Mouse (Mus musculus): ENCODE measurements around the gene Ect2. TPM values are rescaled to one million over a fixed set of nuclear protein-coding genes. Genes with fewer than 3 reads are reported as not detected.

The Ect2 gene
- polyA plus RNA-seq (2015; fragmentation: Nextera tagmentation; extraction: Ambion mirVana), result 36.8 and 38.4 TPM in 2 replicates

- Histone ChIP-seq H3K27ac (ENCODE audit: low read length) (peak within 1 kb of the TSS; percentile 93), H3K9ac (ENCODE audit: low read length) (peak within 1 kb of the TSS; percentile 86), H3K36me3 (ENCODE audit: control insufficient read depth, insufficient read depth) (0 out of 2 replicates have a peak, but pooled peaks cover 4% of the 10 kb centered on the region), H3K4me3 (ENCODE audit: low read length) (peak within 1 kb of the TSS; percentile 92), H3K4me1 (ENCODE audit: control insufficient read depth, insufficient read depth, low read length) (peaks cover 24% of the 10 kb centered on the region), H3K4me2 (ENCODE audit: low read depth, low read length) (peak within 1 kb of the TSS; percentile 72), H3K27me3 (ENCODE audit: control insufficient read depth, insufficient read depth, low read length) (no peaks in the 10 kb centered on the region), H3K9me3 (replicated peaks; ENCODE audit: control insufficient read depth, low read length) (no peaks in the 10 kb centered on the region)
- WGBS, result under 1% methylated on average over 37 of the region's 37 CpGs
- ATAC-seq (replicated peaks; ENCODE audit: extremely low read depth, insufficient read depth, low FRiP score), result peak; percentile 96
These were observed at the start of gene Ect2 for GRCm38 (mm10) chr3:27153701-27154209. Gene Ect2, minus strand, starts transcription at chr3:27153878.

GRCm38 (mm10) chr3:27201728-27202411 is 48.2 kb upstream of the Ect2 start:
- H3K4me2 ChIP-seq (ENCODE audit: low read depth, low read length), result no peak overlapping the region
- ATAC-seq (replicated peaks; ENCODE audit: extremely low read depth, insufficient read depth, low FRiP score), result no peak
- H3K4me1 ChIP-seq (ENCODE audit: control insufficient read depth, insufficient read depth, low read length), result peaks cover 33% of the 10 kb centered on the region
- 0 out of 2 replicates have a peak overlapping the region, but pooled peaks have one; percentile 9 for H3K27ac ChIP-seq (ENCODE audit: low read length)
- no peak overlapping the region for H3K4me3 ChIP-seq (ENCODE audit: low read length)
- H3K9ac ChIP-seq (ENCODE audit: low read length), result no peak overlapping the region
- no peaks in the 10 kb centered on the region for H3K36me3 ChIP-seq (ENCODE audit: control insufficient read depth, insufficient read depth)
- H3K9me3 ChIP-seq (replicated peaks; ENCODE audit: control insufficient read depth, low read length), result no peaks in the 10 kb centered on the region
- H3K27me3 ChIP-seq (ENCODE audit: control insufficient read depth, insufficient read depth, low read length), result no peaks in the 10 kb centered on the region
- 76% methylated on average over 5 of the region's 5 CpGs for WGBS

GRCm38 (mm10) chr3:27199120-27199519 is 45.4 kb upstream of the Ect2 start:
- no peak for ATAC-seq (replicated peaks; ENCODE audit: extremely low read depth, insufficient read depth, low FRiP score)
- Histone ChIP-seq H3K9ac (ENCODE audit: low read length) (no peak overlapping the region), H3K9me3 (replicated peaks; ENCODE audit: control insufficient read depth, low read length) (no peaks in the 10 kb centered on the region), H3K4me1 (ENCODE audit: control insufficient read depth, insufficient read depth, low read length) (peaks cover 18% of the 10 kb centered on the region), H3K4me2 (ENCODE audit: low read depth, low read length) (no peak overlapping the region), H3K4me3 (ENCODE audit: low read length) (no peak overlapping the region), H3K27me3 (ENCODE audit: control insufficient read depth, insufficient read depth, low read length) (no peaks in the 10 kb centered on the region), H3K36me3 (ENCODE audit: control insufficient read depth, insufficient read depth) (no peaks in the 10 kb centered on the region), H3K27ac (ENCODE audit: low read length) (no peak overlapping the region)
- WGBS, result 80% methylated on average over 7 of the region's 7 CpGs

GRCm38 (mm10) chr3:27197816-27198215 is 44.1 kb upstream of the Ect2 start:
- Histone ChIP-seq H3K4me2 (ENCODE audit: low read depth, low read length) (no peak overlapping the region), H3K9ac (ENCODE audit: low read length) (no peak overlapping the region), H3K27ac (ENCODE audit: low read length) (no peak overlapping the region), H3K27me3 (ENCODE audit: control insufficient read depth, insufficient read depth, low read length) (no peaks in the 10 kb centered on the region), H3K4me1 (ENCODE audit: control insufficient read depth, insufficient read depth, low read length) (peaks cover 30% of the 10 kb centered on the region), H3K4me3 (ENCODE audit: low read length) (no peak overlapping the region), H3K36me3 (ENCODE audit: control insufficient read depth, insufficient read depth) (no peaks in the 10 kb centered on the region), H3K9me3 (replicated peaks; ENCODE audit: control insufficient read depth, low read length) (no peaks in the 10 kb centered on the region)
- 72% methylated on average over 5 of the region's 5 CpGs for WGBS
- no peak for ATAC-seq (replicated peaks; ENCODE audit: extremely low read depth, insufficient read depth, low FRiP score)

DNA sequence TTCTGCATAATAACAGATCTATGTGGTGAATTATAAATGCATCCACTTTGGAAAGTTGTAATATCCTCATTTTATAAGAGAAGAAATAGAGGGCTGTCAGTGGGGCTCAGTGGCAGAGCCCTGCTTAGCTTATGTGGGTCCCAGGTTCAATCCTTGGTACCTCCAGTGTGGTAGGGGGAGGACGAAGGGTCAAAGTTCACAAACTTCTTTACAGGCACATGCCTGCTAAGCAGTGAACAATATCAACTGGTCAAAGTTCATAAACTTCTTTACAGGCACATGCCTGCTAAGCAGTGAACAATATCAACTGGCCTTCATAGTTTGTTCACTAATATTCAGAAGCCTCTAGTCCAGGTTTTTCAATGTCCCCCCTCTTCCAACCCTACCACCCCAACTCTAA is 42.9 kb upstream of the Ect2 start:
- no peak overlapping the region for H3K27ac ChIP-seq (ENCODE audit: low read length)
- 72% methylated on average over 1 of the region's 1 CpGs for WGBS
- H3K9ac ChIP-seq (ENCODE audit: low read length), result no peak overlapping the region
- H3K9me3 ChIP-seq (replicated peaks; ENCODE audit: control insufficient read depth, low read length), result no peaks in the 10 kb centered on the region
- ATAC-seq (replicated peaks; ENCODE audit: extremely low read depth, insufficient read depth, low FRiP score), result no peak
- H3K4me1 ChIP-seq (ENCODE audit: control insufficient read depth, insufficient read depth, low read length), result peaks cover 37% of the 10 kb centered on the region
- no peaks in the 10 kb centered on the region for H3K27me3 ChIP-seq (ENCODE audit: control insufficient read depth, insufficient read depth, low read length)
- H3K4me2 ChIP-seq (ENCODE audit: low read depth, low read length), result no peak overlapping the region
- H3K4me3 ChIP-seq (ENCODE audit: low read length), result no peak overlapping the region
- H3K36me3 ChIP-seq (ENCODE audit: control insufficient read depth, insufficient read depth), result no peaks in the 10 kb centered on the region

- ATAC-seq (replicated peaks; ENCODE audit: extremely low read depth, insufficient read depth, low FRiP score), result no peak
These were observed 42.0 kb upstream of the Ect2 start for GRCm38 (mm10) chr3:27195573-27196227.

DNA sequence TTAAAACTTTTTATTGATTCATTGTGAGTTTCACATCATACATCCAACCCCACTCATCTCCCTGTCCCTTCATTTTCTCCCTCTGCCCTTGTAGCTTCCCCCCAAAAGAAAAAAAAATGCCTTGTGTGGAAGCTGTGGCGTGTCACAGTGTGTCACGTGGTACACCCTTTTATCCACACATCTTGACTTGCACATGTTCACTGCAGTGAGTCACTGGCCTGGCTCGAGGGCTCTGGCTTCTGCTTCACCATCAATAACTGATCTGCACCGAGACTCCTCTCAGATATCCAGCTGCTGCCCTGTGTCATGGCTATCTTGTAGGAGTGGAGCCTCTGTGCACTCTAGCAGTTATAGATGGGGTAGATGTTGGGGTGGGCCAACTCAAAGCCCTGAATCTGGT is 41.5 kb upstream of the Ect2 start:
- 66% methylated on average over 4 of the region's 4 CpGs for WGBS
- Histone ChIP-seq H3K27ac (ENCODE audit: low read length) (no peak overlapping the region), H3K4me1 (ENCODE audit: control insufficient read depth, insufficient read depth, low read length) (peaks cover 37% of the 10 kb centered on the region), H3K9ac (ENCODE audit: low read length) (no peak overlapping the region), H3K27me3 (ENCODE audit: control insufficient read depth, insufficient read depth, low read length) (no peaks in the 10 kb centered on the region), H3K36me3 (ENCODE audit: control insufficient read depth, insufficient read depth) (no peaks in the 10 kb centered on the region), H3K4me2 (ENCODE audit: low read depth, low read length) (no peak overlapping the region), H3K9me3 (replicated peaks; ENCODE audit: control insufficient read depth, low read length) (no peaks in the 10 kb centered on the region), H3K4me3 (ENCODE audit: low read length) (no peak overlapping the region)
- no peak for ATAC-seq (replicated peaks; ENCODE audit: extremely low read depth, insufficient read depth, low FRiP score)

More at GRCm38 (mm10) chr3:27195573-27196227, 42.0 kb upstream of the Ect2 start:
- H3K9me3 ChIP-seq (replicated peaks; ENCODE audit: control insufficient read depth, low read length), result no peaks in the 10 kb centered on the region
- 88% methylated on average over 8 of the region's 8 CpGs for WGBS
- no peaks in the 10 kb centered on the region for H3K27me3 ChIP-seq (ENCODE audit: control insufficient read depth, insufficient read depth, low read length)
- no peak overlapping the region for H3K9ac ChIP-seq (ENCODE audit: low read length)
- H3K4me1 ChIP-seq (ENCODE audit: control insufficient read depth, insufficient read depth, low read length), result peaks cover 35% of the 10 kb centered on the region
- H3K27ac ChIP-seq (ENCODE audit: low read length), result no peak overlapping the region
- H3K4me2 ChIP-seq (ENCODE audit: low read depth, low read length), result no peak overlapping the region
- no peak overlapping the region for H3K4me3 ChIP-seq (ENCODE audit: low read length)
- H3K36me3 ChIP-seq (ENCODE audit: control insufficient read depth, insufficient read depth), result no peaks in the 10 kb centered on the region

- Histone ChIP-seq H3K9me3 (replicated peaks; ENCODE audit: control insufficient read depth, low read length) (no peaks in the 10 kb centered on the region), H3K27me3 (ENCODE audit: control insufficient read depth, insufficient read depth, low read length) (no peaks in the 10 kb centered on the region), H3K36me3 (ENCODE audit: control insufficient read depth, insufficient read depth) (no peaks in the 10 kb centered on the region), H3K4me2 (ENCODE audit: low read depth, low read length) (no peak overlapping the region), H3K9ac (ENCODE audit: low read length) (0 out of 2 replicates have a peak overlapping the region, but pooled peaks have one; percentile 1), H3K4me1 (ENCODE audit: control insufficient read depth, insufficient read depth, low read length) (peaks cover 44% of the 10 kb centered on the region), H3K27ac (ENCODE audit: low read length) (peak overlapping the region; percentile 83), H3K4me3 (ENCODE audit: low read length) (no peak overlapping the region)
- WGBS, result 6% methylated on average over 6 of the region's 6 CpGs
- peak; percentile 61 for ATAC-seq (replicated peaks; ENCODE audit: extremely low read depth, insufficient read depth, low FRiP score)
These were observed 40.2 kb upstream of the Ect2 start for GRCm38 (mm10) chr3:27193844-27194317.

DNA sequence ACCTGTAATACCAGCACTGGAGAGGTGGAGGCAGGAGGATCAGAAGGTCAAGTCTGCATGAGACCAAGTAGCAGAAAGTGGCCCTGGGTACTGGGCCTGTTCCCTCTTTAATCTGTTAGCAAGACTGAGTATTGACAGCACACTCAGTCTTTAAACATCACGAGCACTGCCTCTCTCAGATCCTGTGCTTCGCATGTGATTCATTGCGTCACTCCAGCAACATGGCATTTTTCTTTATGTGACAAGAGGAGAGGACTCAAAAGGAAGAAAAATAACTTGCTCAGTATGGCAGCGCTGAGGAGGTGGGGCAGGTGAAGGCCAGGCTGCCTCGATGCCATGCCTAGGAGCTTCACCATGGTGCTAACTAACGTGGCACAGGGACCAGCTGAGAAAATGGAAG is 38.2 kb upstream of the Ect2 start:
- H3K4me2 ChIP-seq (ENCODE audit: low read depth, low read length), result no peak overlapping the region
- no peak for ATAC-seq (replicated peaks; ENCODE audit: extremely low read depth, insufficient read depth, low FRiP score)
- H3K27me3 ChIP-seq (ENCODE audit: control insufficient read depth, insufficient read depth, low read length), result no peaks in the 10 kb centered on the region
- H3K36me3 ChIP-seq (ENCODE audit: control insufficient read depth, insufficient read depth), result no peaks in the 10 kb centered on the region
- H3K4me3 ChIP-seq (ENCODE audit: low read length), result no peak overlapping the region
- 47% methylated on average over 6 of the region's 6 CpGs for WGBS
- H3K9me3 ChIP-seq (replicated peaks; ENCODE audit: control insufficient read depth, low read length), result no peaks in the 10 kb centered on the region
- H3K9ac ChIP-seq (ENCODE audit: low read length), result no peak overlapping the region
- H3K4me1 ChIP-seq (ENCODE audit: control insufficient read depth, insufficient read depth, low read length), result peaks cover 42% of the 10 kb centered on the region
- peak overlapping the region; percentile 83 for H3K27ac ChIP-seq (ENCODE audit: low read length)
